Mouse (Mus musculus) myocyte (in vitro differentiated cells): ENCODE measurements around the gene Spg21.

ENCODE experiments used
- MAX ChIP-seq: IDR thresholded peaks from one replicate; pipeline ENCODE4 v1.6.1; 2011; ENCODE audit warnings: low read depth, mild to moderate bottlenecking, control low read depth
- MYOD1 ChIP-seq, 3 experiments: IDR thresholded peaks; one replicate each; pipeline ENCODE4 v1.6.1; 2011; ENCODE audit warnings: control low read depth in 2 of 3, low read depth in 2 of 3, mild to moderate bottlenecking in 2 of 3, moderate library complexity in 1 of 3; ENCODE audit not compliant: insufficient read length in 2 of 3, control insufficient read depth in 1 of 3
- MYOG ChIP-seq, 3 experiments: IDR thresholded peaks; one replicate each; pipeline ENCODE4 v1.6.1; 2011; ENCODE audit warnings: control low read depth in 2 of 3, low read depth in 2 of 3, mild to moderate bottlenecking in 2 of 3; ENCODE audit not compliant: insufficient read length in 2 of 3, control insufficient read depth in 1 of 3, insufficient read depth in 1 of 3
- POLR2A ChIP-seq: IDR thresholded peaks from one replicate; pipeline ENCODE4 v1.6.1; 2011; ENCODE audit warnings: low read depth, mild to moderate bottlenecking, control low read depth, moderate library complexity; ENCODE audit not compliant: insufficient read length
- POLR2AphosphoS2 ChIP-seq: IDR thresholded peaks from one replicate; pipeline ENCODE4 v1.6.1; 2011; ENCODE audit warnings: low read depth, control low read depth; ENCODE audit not compliant: insufficient read length
- TCF12 ChIP-seq: IDR thresholded peaks from one replicate; pipeline ENCODE4 v1.6.1; 2011; ENCODE audit warnings: mild to moderate bottlenecking, control low read depth; ENCODE audit not compliant: poor library complexity, insufficient read depth, severe bottlenecking
- TCF3 ChIP-seq: IDR thresholded peaks from one replicate; pipeline ENCODE4 v1.6.1; 2011; ENCODE audit warnings: low read depth, control low read depth; ENCODE audit not compliant: insufficient read length
- USF1 ChIP-seq: IDR thresholded peaks from one replicate; pipeline ENCODE4 v1.6.1; 2011; ENCODE audit warnings: low read depth, mild to moderate bottlenecking, control low read depth, moderate library complexity

GRCm38 (mm10) chr9:65535191-65535722 is 74.5 kb downstream of the Spg21 start:
- TF ChIP-seq MYOD1 (IDR thresholded peaks at IDR 0.05; ENCODE audit: control insufficient read depth in 1 of 3, insufficient read length in 2 of 3, low read depth in 2 of 3) (no peak), TCF3 (no peak), MAX (no peak), POLR2A (no peak), TCF12 (no peak), USF1 (no peak), MYOG (IDR thresholded peaks at IDR 0.05; ENCODE audit: control insufficient read depth in 1 of 3, insufficient read depth in 1 of 3, insufficient read length in 2 of 3, low read depth in 2 of 3) (no peak), POLR2AphosphoS2 (no peak)
